Mouse (Mus musculus) embryonic facial prominence, embryonic 11.5 days (tissue): ENCODE measurements around the gene E2f4. TPM values are rescaled to one million over a fixed set of nuclear protein-coding genes. Genes with fewer than 3 reads are reported as not detected.

ENCODE experiments used
- ATAC-seq: fragments of 200-750 bp; cut with Nextera tagmentation; replicated peaks from 2 replicates; pipeline ENCODE4 v1.8.0; 2017; ENCODE audit warnings: low read depth; ENCODE audit not compliant: insufficient number of reproducible peaks, low FRiP score, low TSS enrichment
- DNase-seq: peaks from one replicate; pipeline ENCODE4 v3.0.0-alpha.2; 2015; ENCODE audit warnings: low spot score
- H3K27ac ChIP-seq: fragments of 300-500 bp; sonication (generic); replicated peaks from 2 replicates; pipeline ENCODE4 v1.5.1; 2014; ENCODE audit warnings: mild to moderate bottlenecking, low read depth, low read length, control low read depth
- H3K27me3 ChIP-seq: fragments of 300-500 bp; sonication (generic); 2 replicates; pipeline ENCODE4 v1.6.1; 2014; ENCODE audit warnings: mild to moderate bottlenecking, low read length, moderate library complexity, mixed read lengths; ENCODE audit not compliant: control insufficient read depth, insufficient read depth
- H3K36me3 ChIP-seq: fragments of 300-500 bp; sonication (generic); replicated peaks from 2 replicates; pipeline ENCODE4 v1.6.1; 2014; ENCODE audit warnings: low read depth, mild to moderate bottlenecking, low read length, moderate library complexity, mixed read lengths; ENCODE audit not compliant: control insufficient read depth, insufficient read depth
- H3K4me1 ChIP-seq: fragments of 300-500 bp; sonication (generic); 2 replicates; pipeline ENCODE4 v1.6.1; 2014; ENCODE audit warnings: low read length, mixed read lengths; ENCODE audit not compliant: control insufficient read depth, insufficient read depth
- H3K4me2 ChIP-seq: fragments of 300-500 bp; sonication (generic); 2 replicates; pipeline ENCODE4 v1.6.1; 2014; ENCODE audit warnings: low read depth, mild to moderate bottlenecking, control low read depth, low read length, moderate library complexity
- H3K4me3 ChIP-seq: fragments of 300-500 bp; sonication (generic); 2 replicates; pipeline ENCODE4 v1.5.1; 2014; ENCODE audit warnings: low read depth, low read length, control low read depth
- H3K9ac ChIP-seq: fragments of 300-500 bp; sonication (generic); replicated peaks from 2 replicates; pipeline ENCODE4 v1.6.1; 2014; ENCODE audit warnings: mild to moderate bottlenecking, control low read depth, low read length
- H3K9me3 ChIP-seq: fragments of 300-500 bp; sonication (generic); replicated peaks from 2 replicates; pipeline ENCODE4 v1.6.1; 2016; ENCODE audit warnings: mild to moderate bottlenecking, low read length, inconsistent platforms, mixed read lengths; ENCODE audit not compliant: control insufficient read depth
- WGBS: fragments of 180-500 bp; shearing (Covaris S2); extraction: QIAGEN DNeasy Blood & Tissue Kit; methylation state at CpG from one replicate; pipeline ENCODE4 v1.1.7; 2014; 5-methylcytosine and 5-hydroxymethylcytosine counted together
- polyA plus RNA-seq: library from polyadenylated mRNA; unstranded; fragments of >200 nt; fragmentation: Nextera tagmentation; extraction: Ambion mirVana; gene quantifications from 2 replicates; pipeline ENCODE4 v1.2.1, GENCODE M21; 2014

The E2f4 gene
- polyA plus RNA-seq, 1 experiment from 2014 or later: 103 TPM

DNA sequence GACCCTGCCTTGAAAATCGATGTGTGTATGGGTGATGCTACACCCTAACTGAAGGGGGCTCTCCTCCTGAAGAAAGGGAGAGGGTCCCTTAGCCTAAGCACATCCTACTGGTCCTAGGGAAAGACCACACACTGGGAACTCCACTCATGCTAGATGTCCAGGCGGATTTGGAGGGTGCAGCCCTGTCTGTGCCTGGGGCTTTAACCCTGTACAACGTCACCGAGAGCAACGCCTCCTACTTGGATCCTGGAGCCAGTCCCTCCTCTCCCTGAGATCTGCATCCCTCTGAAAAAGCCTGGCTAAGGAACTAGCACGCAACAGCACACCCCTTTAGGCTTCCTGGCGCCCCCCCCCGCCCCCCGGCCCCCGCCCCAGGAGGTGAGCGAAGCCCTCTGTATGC lies 22.1 kb upstream of the E2f4 start:
- ATAC-seq: no peak
- Histone ChIP-seq H3K4me1 (peaks cover 8% of the 10 kb centered on the region), H3K27me3 (peaks cover 87% of the 10 kb centered on the region), H3K9ac (no peak overlapping the region), H3K4me3 (peak overlapping the region; percentile 30; the same call in 1 of the 2 replicates), H3K4me2 (no peak overlapping the region), H3K9me3 (no peaks in the 10 kb centered on the region), H3K27ac (no peak overlapping the region), H3K36me3 (no peaks in the 10 kb centered on the region)
- WGBS: 6% methylated on average over 10 of the region's 11 CpGs
- no peak for DNase-seq

GRCm38 (mm10) chr8:105275840-105276239 lies 21.6 kb upstream of the E2f4 start, which contains the start of gene Nol3:
Gene Nol3, plus strand, starts transcription at chr8:105276140.
- peak within 1 kb of the TSS; percentile 71 for H3K4me2 ChIP-seq
- no peaks in the 10 kb centered on the region for H3K36me3 ChIP-seq
- WGBS: 3% methylated on average over 10 of the region's 10 CpGs
- H3K4me3 ChIP-seq: peak within 1 kb of the TSS; percentile 30
- DNase-seq (no peak), ATAC-seq (no peak)
- 0 out of 2 replicates have a peak within 1 kb of the TSS, but pooled peaks have one; percentile 30 for H3K9ac ChIP-seq
- H3K4me1 ChIP-seq: peaks cover 8% of the 10 kb centered on the region
- H3K9me3 ChIP-seq: no peaks in the 10 kb centered on the region
- peaks cover 82% of the 10 kb centered on the region for H3K27me3 ChIP-seq
- H3K27ac ChIP-seq: no peak within 1 kb of the TSS

DNA sequence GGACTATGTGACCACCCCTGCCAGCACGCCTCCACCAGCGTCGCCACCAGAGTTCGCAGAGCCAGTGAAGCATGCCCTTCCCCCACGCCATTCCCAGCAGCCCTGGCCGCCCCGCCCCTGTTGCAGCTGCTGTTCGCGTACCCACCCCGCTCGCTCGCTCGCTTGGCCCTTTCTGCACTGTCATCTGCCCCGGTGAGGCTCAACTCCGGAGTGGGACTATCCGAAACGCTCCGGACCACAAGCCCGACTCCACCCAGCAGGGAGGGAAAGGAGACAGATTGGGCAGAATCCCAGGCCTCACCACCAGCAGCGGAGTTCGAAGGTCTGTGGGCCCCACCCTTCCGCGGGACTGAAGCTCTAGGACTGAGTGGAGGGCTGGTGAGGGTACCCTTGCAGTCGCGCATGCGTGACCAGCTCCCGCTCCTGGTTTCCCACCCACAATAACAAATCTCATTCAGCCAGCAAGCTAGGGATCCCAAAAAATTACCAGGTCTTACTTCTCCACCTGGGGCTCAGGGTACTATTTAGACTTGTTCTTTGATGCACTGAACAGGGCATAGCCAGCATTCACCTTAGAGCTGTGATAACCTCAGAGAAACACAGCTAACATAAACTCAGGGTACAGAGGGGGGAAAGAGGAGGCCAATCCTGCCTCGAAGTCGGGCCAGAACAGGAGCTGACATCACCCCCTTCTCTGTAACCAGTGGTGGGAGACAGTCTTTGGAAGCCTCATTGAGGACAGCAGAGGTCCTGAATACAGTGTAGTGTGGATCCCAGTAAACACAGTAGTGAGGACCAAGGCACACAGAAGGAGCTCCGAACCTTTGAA lies 21.0 kb upstream of the E2f4 start:
- ATAC-seq: peak; percentile 45
- 0 out of 2 replicates have a peak overlapping the region, but pooled peaks have one; percentile 30 for H3K9ac ChIP-seq
- no peak overlapping the region for H3K27ac ChIP-seq
- peak overlapping the region; percentile 30 for H3K4me3 ChIP-seq
- no peaks in the 10 kb centered on the region; the same call in 1 of the 2 replicates for H3K36me3 ChIP-seq
- no peaks in the 10 kb centered on the region for H3K9me3 ChIP-seq
- H3K27me3 ChIP-seq: peaks cover 76% of the 10 kb centered on the region
- H3K4me1 ChIP-seq: peaks cover 8% of the 10 kb centered on the region
- peak overlapping the region; percentile 71 for H3K4me2 ChIP-seq
- WGBS: 2% methylated on average over 30 of the region's 30 CpGs
- DNase-seq: peak; percentile 66

DNA sequence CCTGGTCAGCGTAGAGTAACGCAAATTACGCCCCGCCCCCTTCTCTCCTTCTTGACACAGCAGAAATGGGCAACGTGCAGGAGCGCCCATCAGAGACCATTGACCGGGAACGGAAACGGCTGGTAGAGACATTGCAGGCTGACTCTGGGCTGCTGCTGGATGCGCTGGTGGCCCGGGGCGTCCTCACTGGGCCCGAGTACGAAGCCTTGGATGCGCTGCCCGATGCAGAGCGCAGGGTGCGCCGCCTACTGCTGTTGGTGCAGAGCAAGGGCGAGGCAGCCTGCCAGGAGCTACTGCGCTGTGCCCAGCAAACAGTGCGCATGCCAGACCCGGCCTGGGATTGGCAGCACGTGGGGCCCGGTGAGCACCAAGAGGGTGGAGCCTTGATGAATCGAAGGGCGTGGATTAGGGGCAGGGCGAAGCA lies 18.5 kb upstream of the E2f4 start:
- H3K4me2 ChIP-seq: no peak overlapping the region
- H3K9me3 ChIP-seq: no peaks in the 10 kb centered on the region
- no peak overlapping the region for H3K27ac ChIP-seq
- no peaks in the 10 kb centered on the region; the same call in 1 of the 2 replicates for H3K36me3 ChIP-seq
- H3K9ac ChIP-seq: no peak overlapping the region
- WGBS: 2% methylated on average over 28 of the region's 28 CpGs
- H3K27me3 ChIP-seq: peaks cover 57% of the 10 kb centered on the region
- H3K4me3 ChIP-seq: no peak overlapping the region
- H3K4me1 ChIP-seq: peaks cover 8% of the 10 kb centered on the region
- DNase-seq (no peak), ATAC-seq (peak; percentile 27)

DNA sequence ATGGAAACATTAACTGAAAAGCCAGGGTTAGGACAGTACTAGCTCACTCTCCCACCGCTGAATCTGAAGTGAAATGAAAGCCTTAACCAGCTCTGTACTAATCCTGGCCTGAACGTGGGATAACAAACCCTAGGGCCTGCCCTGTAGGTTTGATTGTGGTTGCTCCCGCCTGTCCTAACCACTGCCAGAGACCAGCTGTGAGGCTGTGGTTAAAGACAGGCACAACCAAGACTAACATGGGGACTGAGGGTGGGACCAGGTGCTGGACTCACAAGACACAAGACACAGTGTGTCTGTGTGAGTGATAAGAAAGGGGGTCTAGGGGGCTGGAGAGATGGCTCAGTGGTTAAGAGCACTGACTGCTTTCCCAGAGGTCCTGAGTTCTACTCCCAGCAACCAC lies 16.9 kb upstream of the E2f4 start:
- H3K9me3 ChIP-seq: no peaks in the 10 kb centered on the region
- H3K9ac ChIP-seq: no peak overlapping the region
- H3K36me3 ChIP-seq: no peaks in the 10 kb centered on the region; the same call in 1 of the 2 replicates
- H3K4me1 ChIP-seq: peaks cover 7% of the 10 kb centered on the region
- H3K4me2 ChIP-seq: no peak overlapping the region
- H3K27me3 ChIP-seq: peaks cover 43% of the 10 kb centered on the region
- no peak overlapping the region for H3K4me3 ChIP-seq
- DNase-seq: no peak
- H3K27ac ChIP-seq: no peak overlapping the region
- 67% methylated on average over 3 of the region's 3 CpGs for WGBS
- ATAC-seq: no peak

DNA sequence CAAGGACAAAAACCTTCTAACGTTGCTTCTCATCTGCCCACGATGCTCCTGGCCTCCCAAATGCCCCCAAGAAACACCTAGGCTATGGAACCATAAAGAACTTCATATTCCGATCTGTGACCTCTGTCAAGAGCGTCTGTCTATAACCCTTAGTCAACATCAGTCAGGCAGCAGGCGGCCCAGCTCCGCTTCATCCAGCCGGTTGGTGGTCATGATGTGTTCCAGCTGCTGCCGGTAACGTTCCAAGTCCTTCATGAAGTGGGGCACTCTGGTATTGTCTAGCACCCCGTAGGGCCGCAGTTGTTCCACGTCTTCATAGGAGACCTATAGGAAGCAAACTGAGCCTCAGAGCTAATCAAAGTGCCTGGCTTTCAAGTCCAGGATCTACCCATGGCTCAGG lies 15.6 kb upstream of the E2f4 start:
- DNase-seq (no peak), ATAC-seq (no peak)
- Histone ChIP-seq H3K4me3 (no peak overlapping the region), H3K27ac (no peak overlapping the region), H3K4me1 (no peaks in the 10 kb centered on the region), H3K27me3 (peaks cover 30% of the 10 kb centered on the region), H3K36me3 (no peaks in the 10 kb centered on the region; the same call in 1 of the 2 replicates), H3K9me3 (no peaks in the 10 kb centered on the region), H3K4me2 (no peak overlapping the region), H3K9ac (no peak overlapping the region)
- WGBS: 91% methylated on average over 12 of the region's 12 CpGs

DNA sequence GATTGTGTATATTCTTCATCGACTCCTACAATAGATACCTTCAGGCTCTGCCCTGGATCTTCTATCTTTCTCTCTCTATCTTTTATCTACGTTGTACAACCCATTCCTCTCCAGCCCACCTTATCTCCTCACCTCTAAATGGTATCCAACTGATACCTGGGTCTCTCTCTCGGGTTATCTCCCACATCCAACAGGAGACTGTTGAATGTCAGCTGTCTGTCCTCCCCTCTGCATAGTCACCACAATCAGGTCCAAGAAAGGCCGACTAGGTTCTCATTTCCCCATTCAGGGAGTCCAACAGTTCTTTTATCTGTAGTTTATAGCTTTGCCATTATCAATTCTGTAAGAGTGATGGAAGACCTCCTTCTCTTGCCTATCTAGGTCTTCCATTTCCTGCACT lies 15.2 kb upstream of the E2f4 start:
- Histone ChIP-seq H3K27me3 (peaks cover 26% of the 10 kb centered on the region), H3K9me3 (no peaks in the 10 kb centered on the region), H3K27ac (no peak overlapping the region), H3K9ac (no peak overlapping the region), H3K4me1 (no peaks in the 10 kb centered on the region), H3K36me3 (no peaks in the 10 kb centered on the region; the same call in 1 of the 2 replicates), H3K4me3 (no peak overlapping the region), H3K4me2 (no peak overlapping the region)
- no peak for DNase-seq
- ATAC-seq: no peak
- WGBS: 93% methylated on average over 4 of the region's 4 CpGs

- 22% methylated on average over 23 of the region's 23 CpGs for WGBS
- peak; percentile 62 for DNase-seq
- Histone ChIP-seq H3K4me1 (no peaks in the 10 kb centered on the region), H3K36me3 (no peaks in the 10 kb centered on the region; the same call in 1 of the 2 replicates), H3K9ac (no peak overlapping the region), H3K9me3 (no peaks in the 10 kb centered on the region), H3K27ac (no peak overlapping the region), H3K27me3 (peaks cover 21% of the 10 kb centered on the region), H3K4me2 (no peak overlapping the region), H3K4me3 (no peak overlapping the region)
- no peak for ATAC-seq
These were observed 14.4 kb upstream of the E2f4 start for GRCm38 (mm10) chr8:105283074-105283473.
